In genomic region chr8:3676993-3677579, GRCm38 (mm10) we compare ENCODE assay signal across 8 mouse cellular contexts. TPM values are rescaled to one million over a fixed set of nuclear protein-coding genes. Genes with fewer than 3 reads are reported as not detected.
DNase-seq lines count a peak whose midpoint lies in the region; ATAC-seq and TF ChIP-seq lines count a peak whose summit lies in the region.

No protein-coding gene starts in this region.

- TF ChIP-seq POLR2A in cortical plate, adult 2 months (IDR thresholded peaks at IDR 0.05; ENCODE audit: extremely low read depth, insufficient read depth, low read length): no peak

- no peak for TF ChIP-seq EP300 in heart, postnatal 0 days (IDR thresholded peaks at IDR 0.05; ENCODE audit: low read depth)

- no peaks in the 10 kb centered on the region for H3K27me3 ChIP-seq in heart, postnatal 0 days (ENCODE audit: control insufficient read depth, insufficient read depth, low read length)
- no peaks in the 10 kb centered on the region for H3K27me3 ChIP-seq in liver, embryonic 13.5 days
- no peaks in the 10 kb centered on the region for H3K27me3 ChIP-seq in neural tube, embryonic 13.5 days

- peak overlapping the region; percentile 96 for H3K9ac ChIP-seq in heart, postnatal 0 days (replicated peaks; ENCODE audit: low read depth, low read length)
- peak overlapping the region; percentile 95 for H3K9ac ChIP-seq in liver, embryonic 13.5 days
- H3K9ac ChIP-seq in neural tube, embryonic 13.5 days: peak overlapping the region; percentile 91

- H3K4me1 ChIP-seq in cortical plate, adult 2 months (ENCODE audit: control insufficient read depth, insufficient read depth, low read length): no peaks in the 10 kb centered on the region; the same call in 1 of the 2 replicates
- 0 out of 2 replicates have a peak, but pooled peaks cover 10% of the 10 kb centered on the region for H3K4me1 ChIP-seq in heart, postnatal 0 days (ENCODE audit: control insufficient read depth, insufficient read depth)
- peaks cover 32% of the 10 kb centered on the region for H3K4me1 ChIP-seq in liver, embryonic 13.5 days (replicated peaks)
- peaks cover 25% of the 10 kb centered on the region for H3K4me1 ChIP-seq in neural tube, embryonic 13.5 days (replicated peaks)

- DNase-seq in layer of hippocampus, adult 2 months (ENCODE audit: low spot score in 2 of 2): no peak
- DNase-seq in layer of hippocampus, adult 9-10 months (ENCODE audit: low spot score): no peak
- peak; percentile 16 for DNase-seq in heart, postnatal 0 days (ENCODE audit: low spot score)
- peak; percentile 26 for DNase-seq in liver, embryonic 13.5 days
- no peak for DNase-seq in spleen, postnatal 4 days (ENCODE audit: low spot score in 2 of 2)
- no peak for DNase-seq in left cerebral cortex, postnatal 10 days (ENCODE audit: extremely low spot score in 1 of 2, low spot score in 2 of 2)

- H3K4me3 ChIP-seq in layer of hippocampus, adult 2 months: peak overlapping the region; percentile 83
- H3K4me3 ChIP-seq in cortical plate, adult 2 months (ENCODE audit: insufficient read depth, low read length): peak overlapping the region; percentile 67
- peak overlapping the region; percentile 99 for H3K4me3 ChIP-seq in heart, postnatal 0 days (ENCODE audit: low read depth, low read length)
- H3K4me3 ChIP-seq in liver, embryonic 13.5 days (replicated peaks): peak overlapping the region; percentile 92
- H3K4me3 ChIP-seq in neural tube, embryonic 13.5 days: peak overlapping the region; percentile 88

- no peaks in the 10 kb centered on the region for H3K9me3 ChIP-seq in heart, postnatal 0 days (replicated peaks; ENCODE audit: control insufficient read depth, low read length)
- no peaks in the 10 kb centered on the region for H3K9me3 ChIP-seq in liver, embryonic 13.5 days (replicated peaks)
- no peaks in the 10 kb centered on the region for H3K9me3 ChIP-seq in neural tube, embryonic 13.5 days

- H3K27ac ChIP-seq in layer of hippocampus, adult 2 months: peak overlapping the region; percentile 93
- H3K27ac ChIP-seq in cortical plate, adult 2 months (ENCODE audit: insufficient read depth, low read length): no peak overlapping the region
- peak overlapping the region; percentile 95 for H3K27ac ChIP-seq in heart, postnatal 0 days (ENCODE audit: low read depth)
- peak overlapping the region; percentile 89 for H3K27ac ChIP-seq in liver, embryonic 13.5 days
- H3K27ac ChIP-seq in neural tube, embryonic 13.5 days (replicated peaks): peak overlapping the region; percentile 87; the same call in 1 of the 2 replicates

- intact Hi-C loops in left cerebral cortex, postnatal 10 days (cut with DNase I): no loop called here

- TF ChIP-seq CTCF in layer of hippocampus, adult 2 months (conservative IDR thresholded peaks at IDR 0.05): no peak
- no peak for TF ChIP-seq CTCF in cortical plate, adult 2 months (IDR thresholded peaks at IDR 0.05; ENCODE audit: extremely low read depth, insufficient read depth, low read length)
- no peak for TF ChIP-seq CTCF in heart, postnatal 0 days (IDR thresholded peaks at IDR 0.05; ENCODE audit: low read depth)

- H3K36me3 ChIP-seq in heart, postnatal 0 days (replicated peaks; ENCODE audit: control insufficient read depth, insufficient read depth, low read length): peaks cover 26% of the 10 kb centered on the region
- peaks cover 31% of the 10 kb centered on the region for H3K36me3 ChIP-seq in liver, embryonic 13.5 days
- peaks cover 34% of the 10 kb centered on the region for H3K36me3 ChIP-seq in neural tube, embryonic 13.5 days

- WGBS in heart, postnatal 0 days: 2% methylated on average over 15 of the region's 15 CpGs
- WGBS in liver, embryonic 13.5 days (ENCODE audit: insufficient replicate concordance): 1% methylated on average over 15 of the region's 15 CpGs
- 2% methylated on average over 15 of the region's 15 CpGs for WGBS in neural tube, embryonic 13.5 days

- peak overlapping the region; percentile 91 for H3K4me2 ChIP-seq in heart, postnatal 0 days (ENCODE audit: low read depth, low read length)
- peak overlapping the region; percentile 80 for H3K4me2 ChIP-seq in liver, embryonic 13.5 days
- peak overlapping the region; percentile 97 for H3K4me2 ChIP-seq in neural tube, embryonic 13.5 days

- peak; percentile 1; the same call in 1 of the 2 replicates for ATAC-seq in heart, postnatal 0 days (ENCODE audit: insufficient read depth, low read depth)
- peak; percentile 8 for ATAC-seq in liver, embryonic 13.5 days (ENCODE audit: low read depth)
- ATAC-seq in neural tube, embryonic 13.5 days (ENCODE audit: low read depth): peak; percentile 4

RNA-seq across cellular contexts. Expression of gene Trappc5, which starts 1.0 kb away (rescaled TPM):
- 10 to 100 TPM; 27.4 to 28.4 TPM for total RNA-seq in layer of hippocampus, adult 2 months (2021)
- polyA plus RNA-seq in cortical plate, adult 2 months (2012; rRNA removed): 32.7 and 33.4 TPM in 2 replicates
- total RNA-seq in heart, postnatal 0 days (2014; rRNA removed; ENCODE audit: low replicate concordance): 31.1 and 38.0 TPM in 2 replicates
- polyA plus RNA-seq in heart, postnatal 0 days (2015; fragmentation: Nextera tagmentation; extraction: Ambion mirVana): 29.2 and 29.8 TPM in 2 replicates
- polyA plus RNA-seq in liver, embryonic 13.5 days (2015; fragmentation: Nextera tagmentation; extraction: Ambion mirVana): 18.6 and 18.7 TPM in 2 replicates
- 52.9 and 53.3 TPM in 2 replicates for polyA plus RNA-seq in neural tube, embryonic 13.5 days (2015; fragmentation: Nextera tagmentation; extraction: Ambion mirVana)
- 10 to 100 TPM; 31.2 to 32.3 TPM for total RNA-seq in left cerebral cortex, postnatal 10 days (2021)

RNA-seq across cellular contexts. Expression of gene Fcor, which starts 4.9 kb away (rescaled TPM):
- total RNA-seq in layer of hippocampus, adult 2 months (2021): 10 to 100 TPM; 14.7 to 17.9 TPM
- polyA plus RNA-seq in cortical plate, adult 2 months (2012; rRNA removed): 19.6 and 23.0 TPM in 2 replicates
- not detected in 2 replicates for total RNA-seq in heart, postnatal 0 days (2014; rRNA removed; ENCODE audit: low replicate concordance)
- polyA plus RNA-seq in heart, postnatal 0 days (2015; fragmentation: Nextera tagmentation; extraction: Ambion mirVana): 1.3 and 1.7 TPM in 2 replicates
- polyA plus RNA-seq in liver, embryonic 13.5 days (2015; fragmentation: Nextera tagmentation; extraction: Ambion mirVana): 2.9 and 3.5 TPM in 2 replicates
- 12.7 and 17.8 TPM in 2 replicates for polyA plus RNA-seq in neural tube, embryonic 13.5 days (2015; fragmentation: Nextera tagmentation; extraction: Ambion mirVana)
- 10 to 100 TPM; 18.6 to 25.9 TPM for total RNA-seq in left cerebral cortex, postnatal 10 days (2021)

RNA-seq across cellular contexts. Expression of gene Mcemp1, which starts 11.5 kb away (rescaled TPM):
- total RNA-seq in layer of hippocampus, adult 2 months (2021): not detected
- polyA plus RNA-seq in cortical plate, adult 2 months (2012; rRNA removed): 0.19 and 0.26 TPM in 2 replicates
- total RNA-seq in heart, postnatal 0 days (2014; rRNA removed; ENCODE audit: low replicate concordance): not detected in 2 replicates
- polyA plus RNA-seq in heart, postnatal 0 days (2015; fragmentation: Nextera tagmentation; extraction: Ambion mirVana): 0.27 and 0.30 TPM in 2 replicates
- polyA plus RNA-seq in liver, embryonic 13.5 days (2015; fragmentation: Nextera tagmentation; extraction: Ambion mirVana): 1.4 and 1.6 TPM in 2 replicates
- 0.25 TPM in 1 of 2 replicates, not detected in the other for polyA plus RNA-seq in neural tube, embryonic 13.5 days (2015; fragmentation: Nextera tagmentation; extraction: Ambion mirVana)
- under 1 TPM; 0.55 to 0.66 TPM for total RNA-seq in left cerebral cortex, postnatal 10 days (2021)

RNA-seq across cellular contexts. Expression of gene Fcer2a, which starts 16.9 kb away (rescaled TPM):
- total RNA-seq in layer of hippocampus, adult 2 months (2021): not detected
- 0.08 and 0.23 TPM in 2 replicates for polyA plus RNA-seq in cortical plate, adult 2 months (2012; rRNA removed)
- not detected in 2 replicates for total RNA-seq in heart, postnatal 0 days (2014; rRNA removed; ENCODE audit: low replicate concordance)
- polyA plus RNA-seq in heart, postnatal 0 days (2015; fragmentation: Nextera tagmentation; extraction: Ambion mirVana): 0.11 TPM in 1 of 2 replicates, not detected in the other
- 0.06 TPM in 1 of 2 replicates, not detected in the other for polyA plus RNA-seq in liver, embryonic 13.5 days (2015; fragmentation: Nextera tagmentation; extraction: Ambion mirVana)
- 0.20 and 0.39 TPM in 2 replicates for polyA plus RNA-seq in neural tube, embryonic 13.5 days (2015; fragmentation: Nextera tagmentation; extraction: Ambion mirVana)
- total RNA-seq in left cerebral cortex, postnatal 10 days (2021): not detected

RNA-seq across cellular contexts. Expression of gene Retn, which starts 21.5 kb away (rescaled TPM):
- 1 to 10 TPM in 1 of 2 experiments, under 1 TPM in 1; 0.67 to 1.1 TPM for total RNA-seq in layer of hippocampus, adult 2 months (2021)
- 1.7 and 2.2 TPM in 2 replicates for polyA plus RNA-seq in cortical plate, adult 2 months (2012; rRNA removed)
- not detected in 2 replicates for total RNA-seq in heart, postnatal 0 days (2014; rRNA removed; ENCODE audit: low replicate concordance)
- polyA plus RNA-seq in heart, postnatal 0 days (2015; fragmentation: Nextera tagmentation; extraction: Ambion mirVana): not detected in 2 replicates
- 0.18 TPM in 1 of 2 replicates, not detected in the other for polyA plus RNA-seq in liver, embryonic 13.5 days (2015; fragmentation: Nextera tagmentation; extraction: Ambion mirVana)
- 0.22 and 0.59 TPM in 2 replicates for polyA plus RNA-seq in neural tube, embryonic 13.5 days (2015; fragmentation: Nextera tagmentation; extraction: Ambion mirVana)
- total RNA-seq in left cerebral cortex, postnatal 10 days (2021): 1 to 10 TPM in 1 of 2 experiments, under 1 TPM in 1; 0.81 to 1.0 TPM

Comparison
In these comparisons a context has a peak if more than half of its experiments do, and no peak if none do; other contexts are left out.
1. DNase-seq: peak in heart, postnatal 0 days (single experiment) and liver, embryonic 13.5 days (single experiment); none in layer of hippocampus, adult 2 months (0 of 2), layer of hippocampus, adult 9-10 months (single experiment), spleen, postnatal 4 days (0 of 2) and left cerebral cortex, postnatal 10 days (0 of 2).
2. Peak in every context shown above with its lines, with median percentiles within 50 percentile points of each other: H3K4me3 ChIP-seq, ATAC-seq, H3K4me2 ChIP-seq and H3K9ac ChIP-seq.